ENCODE assay signal across 22 mouse cellular contexts in genomic region chr7:73481094-73481493, GRCm38 (mm10).
A peak's percentile ranks its signal among the peaks of the same experiment; 100 is the strongest.
DNase-seq lines count a peak whose midpoint lies in the region; ATAC-seq and TF ChIP-seq lines count a peak whose summit lies in the region.
"Had no signal": no experiment of that assay in that cellular context is flagged by ENCODE, and none has a peak within 500 bp of the region (broad histone marks: within the 10 kb centered on the region; RNA-seq: fewer than 3 reads in every experiment).

No protein-coding gene starts in this region.

- intact Hi-C loops in gastrocnemius, adult 2 months (cut with DNase I) = no loop called here

- no peak overlapping the region for H3K4me3 ChIP-seq in gastrocnemius, adult 2 months
- H3K4me3 ChIP-seq: embryonic facial prominence, embryonic 15.5 days; erythroblast, embryonic 14.5 days; forebrain, embryonic 10.5 days; heart, embryonic 12.5 days; hindbrain, embryonic 12.5 days had no signal

- ATAC-seq in inflammation-experienced regulatory T-cells, adult 6 months = peak; percentile 45
- ATAC-seq: forebrain, embryonic 14.5 days; hindbrain, postnatal 0 days had no signal

- no peak for TF ChIP-seq CTCF in gastrocnemius, adult 2 months (IDR thresholded peaks at IDR 0.05)

- H3K27ac ChIP-seq in gastrocnemius, adult 2 months = peak overlapping the region; percentile 90
- H3K27ac ChIP-seq: embryonic facial prominence, embryonic 15.5 days; forebrain, embryonic 10.5 days; hindbrain, embryonic 12.5 days; hindbrain, postnatal 0 days had no signal

- no peak for DNase-seq in gastrocnemius, adult 2 months
- no peak for DNase-seq in gastrocnemius, postnatal 4 days (ENCODE audit: low spot score in 2 of 2)
- DNase-seq in CD4-positive helper T cell, adult 2 months (ENCODE audit: low read depth, low spot score) = peak; percentile 50
- DNase-seq in MN1 (ENCODE audit: low spot score) = peak; percentile 10
- DNase-seq in thymus, postnatal 25 days = no peak
- DNase-seq in left cerebral cortex, adult 8-10 months (ENCODE audit: low spot score in 2 of 2) = no peak
- DNase-seq: adrenal gland, adult 2 months; adrenal gland, postnatal 25 days; cerebellum, adult 18-20 months; cerebellum, adult 9-11 months; cerebellum, postnatal 36 days; gastrocnemius, postnatal 10 days; heart, postnatal 36 days; kidney, adult 11 months had no signal

Comparison
In these comparisons a context has a peak if more than half of its experiments do, and no peak if none do; other contexts are left out.
1. DNase-seq: peak in CD4-positive helper T cell, adult 2 months (single experiment) and MN1 (single experiment); none in gastrocnemius, adult 2 months (single experiment), gastrocnemius, postnatal 4 days (0 of 2), thymus, postnatal 25 days (single experiment) and left cerebral cortex, adult 8-10 months (0 of 2).